Mouse (Mus musculus): ENCODE results near the gene Ptpn21.

GRCm38 (mm10) chr12:98701564-98701963 lies 35.6 kb downstream of the Ptpn21 start:
- TF ChIP-seq CEBPB (IDR thresholded peaks at IDR 0.05; ENCODE audit: insufficient read depth, poor library complexity, severe bottlenecking) (no peak), MYOG (IDR thresholded peaks at IDR 0.05; ENCODE audit: control insufficient read depth in 1 of 3, insufficient read depth in 1 of 3, insufficient read length in 2 of 3, low read depth in 2 of 3) (no peak), USF1 (IDR thresholded peaks at IDR 0.05; ENCODE audit: low read depth) (no peak)

Measured in myocyte (in vitro differentiated cells).